Mouse (Mus musculus) midbrain, embryonic 12.5 days (tissue): ENCODE measurements at regions not wholly inside any gene's neighbourhood (a gene's known extent, or its start where the extent isn't known, plus 50 kb on each side); places are given as distances from the start of the nearest gene placed in this dataset.
"Not testable (repeated sequence)": the region's sequence is repeated elsewhere in the genome, so short reads cannot be mapped to it uniquely, and the experiment has no call there.

Experiments used
- ATAC-seq: fragments of 200-750 bp; cut with Nextera tagmentation; 2 replicates; pipeline ENCODE4 v1.8.0; 2017; ENCODE audit warnings: low read depth, moderate TSS enrichment, moderate library complexity; ENCODE audit not compliant: low FRiP score
- H3K27ac ChIP-seq: fragments of 300-500 bp; sonication (generic); replicated peaks from 2 replicates; pipeline ENCODE4 v1.5.1; 2016; ENCODE audit warnings: mild to moderate bottlenecking
- H3K27me3 ChIP-seq: fragments of 300-500 bp; sonication (generic); 2 replicates; pipeline ENCODE4 v1.6.1; 2016; ENCODE audit warnings: mild to moderate bottlenecking
- H3K36me3 ChIP-seq: fragments of 300-500 bp; sonication (generic); 2 replicates; pipeline ENCODE4 v1.6.1; 2016
- H3K4me1 ChIP-seq: fragments of 300-500 bp; sonication (generic); 2 replicates; pipeline ENCODE4 v1.6.1; 2016
- H3K4me2 ChIP-seq: fragments of 300-500 bp; sonication (generic); replicated peaks from 2 replicates; pipeline ENCODE4 v1.6.1; 2016; ENCODE audit warnings: mild to moderate bottlenecking, moderate library complexity
- H3K4me3 ChIP-seq: fragments of 300-500 bp; sonication (generic); 2 replicates; pipeline ENCODE4 v1.5.1; 2016; ENCODE audit warnings: mild to moderate bottlenecking
- H3K9ac ChIP-seq: fragments of 300-500 bp; sonication (generic); replicated peaks from 2 replicates; pipeline ENCODE4 v1.6.1; 2016; ENCODE audit warnings: mild to moderate bottlenecking, moderate library complexity
- H3K9me3 ChIP-seq: fragments of 300-500 bp; sonication (generic); 2 replicates; pipeline ENCODE4 v1.6.1; 2016; ENCODE audit warnings: mild to moderate bottlenecking
- WGBS: fragments of 180-500 bp; shearing (Covaris S2); methylation state at CpG from one replicate; pipeline ENCODE4 v1.1.7; 2016; 5-methylcytosine and 5-hydroxymethylcytosine counted together

- no peak overlapping the region for H3K9ac ChIP-seq
- H3K27ac ChIP-seq, result no peak overlapping the region
- H3K4me2 ChIP-seq, result no peak overlapping the region
- H3K36me3 ChIP-seq, result no peaks in the 10 kb centered on the region
- H3K9me3 ChIP-seq, result no peaks in the 10 kb centered on the region
- H3K27me3 ChIP-seq, result no peaks in the 10 kb centered on the region
- ATAC-seq, result peak; percentile 62; the same call in 1 of the 2 replicates
- H3K4me1 ChIP-seq, result no peaks in the 10 kb centered on the region
- WGBS, result 61% methylated on average over 1 of the region's 1 CpGs
- no peak overlapping the region for H3K4me3 ChIP-seq
Measured at GRCm38 (mm10) chr10:50370611-50371010, 221.9 kb upstream of the Ascc3 start.

DNA sequence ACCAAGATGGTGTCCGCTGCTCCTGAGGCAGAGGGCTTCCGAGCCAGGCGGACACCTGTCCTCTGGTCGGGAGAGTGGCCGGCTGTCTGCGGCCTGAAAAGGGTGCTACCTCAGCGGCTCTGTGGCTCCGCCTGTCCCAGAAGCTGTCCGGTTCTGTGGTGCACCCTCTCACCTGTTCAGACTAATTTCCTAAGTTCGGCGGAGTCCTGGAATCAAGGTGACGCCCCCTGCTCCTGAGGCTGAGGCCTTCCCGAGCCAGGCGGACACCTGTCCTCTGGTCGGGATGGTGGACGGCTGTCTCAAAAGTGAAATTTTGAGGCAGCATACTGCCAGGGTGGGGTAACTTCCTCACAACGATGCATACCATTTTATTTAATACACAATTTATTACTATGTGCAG is 199.9 kb upstream of the Ascc3 start:
- not testable (repeated sequence) for H3K4me2 ChIP-seq, H3K27me3 ChIP-seq, H3K36me3 ChIP-seq, H3K9me3 ChIP-seq, H3K9ac ChIP-seq, H3K27ac ChIP-seq, H3K4me1 ChIP-seq, ATAC-seq, H3K4me3 ChIP-seq
- WGBS, result 96% methylated on average over 17 of the region's 17 CpGs
